Mouse (Mus musculus) spleen, adult 2 months (tissue): ENCODE results near the gene Wnt9a.

Source experiments
- CTCF ChIP-seq: fragments of 200-500 bp; IDR thresholded peaks from 2 replicates; pipeline ENCODE4 v1.5.1; 2011; ENCODE audit warnings: mild to moderate bottlenecking, inconsistent platforms; ENCODE audit not compliant: insufficient read depth, insufficient read length, insufficient replicate concordance; ENCODE audit errors: extremely low read depth
- POLR2A ChIP-seq: fragments of 200-500 bp; IDR thresholded peaks from 2 replicates; pipeline ENCODE4 v1.6.1; 2011; ENCODE audit warnings: low read depth, low read length, inconsistent platforms

DNA sequence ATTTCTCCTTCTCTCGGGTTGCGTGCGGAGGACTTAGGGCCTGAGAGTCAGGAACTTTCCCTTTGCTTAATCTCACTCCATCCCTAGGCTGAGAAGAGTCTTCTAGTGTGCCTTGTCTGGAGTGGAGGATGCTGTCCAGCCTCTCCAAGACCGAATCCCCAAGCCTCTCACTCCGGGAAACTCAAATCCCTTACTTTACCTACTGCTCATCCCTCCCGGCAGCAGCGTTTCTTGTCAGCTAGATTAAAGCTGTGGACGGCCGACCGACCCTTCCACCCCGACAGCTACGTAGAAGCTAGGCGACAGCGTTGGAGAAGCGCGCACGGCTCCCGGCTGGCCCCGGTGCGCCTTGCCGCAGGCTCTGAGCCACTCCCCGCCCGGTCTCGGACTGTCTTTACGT, 17.0 kb upstream of the Wnt9a start:
- TF ChIP-seq POLR2A (no peak), CTCF (no peak)
